8 mouse cellular contexts compared by ENCODE assay signal in the genomic region with DNA sequence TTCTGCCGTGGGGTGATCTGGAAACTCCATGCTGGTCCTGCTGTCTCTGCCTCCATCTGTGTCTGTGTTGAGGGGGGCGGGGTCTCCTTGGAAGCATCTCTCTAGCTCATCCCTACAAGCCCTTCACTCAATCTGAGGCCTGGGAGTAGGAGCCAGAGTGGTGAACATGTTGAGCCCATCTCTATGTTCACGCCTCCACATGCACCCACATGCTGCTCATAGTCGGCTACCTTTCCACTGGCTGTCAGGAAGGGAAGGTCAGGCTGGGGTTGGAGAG. TPM values are rescaled to one million over a fixed set of nuclear protein-coding genes. Genes with fewer than 3 reads are reported as not detected.
DNase-seq lines count a peak whose midpoint lies in the region; ATAC-seq and TF ChIP-seq lines count a peak whose summit lies in the region.

No protein-coding gene starts in this region.

- WGBS in embryonic facial prominence, embryonic 13.5 days: 27% methylated on average over 4 of the region's 4 CpGs
- WGBS in intestine, postnatal 0 days: 53% methylated on average over 4 of the region's 4 CpGs
- WGBS in neural tube, embryonic 14.5 days: 50% methylated on average over 4 of the region's 4 CpGs

- peak overlapping the region; percentile 97 for H3K27ac ChIP-seq in embryonic facial prominence, embryonic 13.5 days
- peak overlapping the region; percentile 77; the same call in 1 of the 2 replicates for H3K27ac ChIP-seq in intestine, postnatal 0 days (ENCODE audit: low read depth, low read length)
- H3K27ac ChIP-seq in neural tube, embryonic 14.5 days (ENCODE audit: low read depth, low read length): peak overlapping the region; percentile 69; the same call in 1 of the 2 replicates

- H3K36me3 ChIP-seq in embryonic facial prominence, embryonic 13.5 days: peaks cover 17% of the 10 kb centered on the region
- H3K36me3 ChIP-seq in intestine, postnatal 0 days (ENCODE audit: control insufficient read depth, insufficient read depth): no peaks in the 10 kb centered on the region
- H3K36me3 ChIP-seq in neural tube, embryonic 14.5 days (ENCODE audit: control insufficient read depth, insufficient read depth, low read length): no peaks in the 10 kb centered on the region

- ATAC-seq in embryonic facial prominence, embryonic 13.5 days (ENCODE audit: insufficient number of reproducible peaks, insufficient read depth, low FRiP score, low TSS enrichment, low read depth): no peak; the same call in 1 of the 2 replicates
- ATAC-seq in intestine, postnatal 0 days: no peak
- ATAC-seq in neural tube, embryonic 14.5 days (ENCODE audit: low read depth): peak; percentile 5; the same call in 1 of the 2 replicates
- ATAC-seq in cerebellum, adult (ENCODE audit: insufficient number of reproducible peaks, low FRiP score, low TSS enrichment): no peak

- no peaks in the 10 kb centered on the region for H3K9me3 ChIP-seq in embryonic facial prominence, embryonic 13.5 days
- H3K9me3 ChIP-seq in intestine, postnatal 0 days (ENCODE audit: control insufficient read depth): no peaks in the 10 kb centered on the region
- H3K9me3 ChIP-seq in neural tube, embryonic 14.5 days (ENCODE audit: control insufficient read depth, low read length): no peaks in the 10 kb centered on the region

- peak overlapping the region; percentile 55 for H3K4me3 ChIP-seq in embryonic facial prominence, embryonic 13.5 days
- H3K4me3 ChIP-seq in intestine, postnatal 0 days (ENCODE audit: low read depth, low read length): peak overlapping the region; percentile 44
- peak overlapping the region; percentile 29 for H3K4me3 ChIP-seq in neural tube, embryonic 14.5 days (ENCODE audit: low read depth, low read length)

- no peak for TF ChIP-seq CTCF in intestine, postnatal 0 days (IDR thresholded peaks at IDR 0.05; ENCODE audit: low read depth)

- peaks cover 81% of the 10 kb centered on the region for H3K4me1 ChIP-seq in embryonic facial prominence, embryonic 13.5 days
- H3K4me1 ChIP-seq in intestine, postnatal 0 days (replicated peaks; ENCODE audit: control insufficient read depth, insufficient read depth, low read length): no peaks in the 10 kb centered on the region
- H3K4me1 ChIP-seq in neural tube, embryonic 14.5 days (ENCODE audit: control insufficient read depth, insufficient read depth, low read length): peaks cover 23% of the 10 kb centered on the region

- H3K4me2 ChIP-seq in embryonic facial prominence, embryonic 13.5 days: peak overlapping the region; percentile 91
- H3K4me2 ChIP-seq in intestine, postnatal 0 days (replicated peaks; ENCODE audit: low read depth): peak overlapping the region; percentile 70
- peak overlapping the region; percentile 60 for H3K4me2 ChIP-seq in neural tube, embryonic 14.5 days (ENCODE audit: low read depth, low read length)

- no peaks in the 10 kb centered on the region for H3K27me3 ChIP-seq in embryonic facial prominence, embryonic 13.5 days
- H3K27me3 ChIP-seq in intestine, postnatal 0 days (replicated peaks; ENCODE audit: control insufficient read depth, insufficient read depth, low read length): peaks cover 6% of the 10 kb centered on the region; the same call in 1 of the 2 replicates
- no peaks in the 10 kb centered on the region; the same call in 1 of the 2 replicates for H3K27me3 ChIP-seq in neural tube, embryonic 14.5 days (ENCODE audit: control insufficient read depth, insufficient read depth, low read length)

- peak overlapping the region; percentile 82 for H3K9ac ChIP-seq in embryonic facial prominence, embryonic 13.5 days
- peak overlapping the region; percentile 66; the same call in 1 of the 2 replicates for H3K9ac ChIP-seq in intestine, postnatal 0 days (ENCODE audit: low read depth, low read length)
- H3K9ac ChIP-seq in neural tube, embryonic 14.5 days (replicated peaks; ENCODE audit: low read depth, low read length): peak overlapping the region; percentile 52

- peak; percentile 44 for DNase-seq in kidney, postnatal 10 days
- no peak for DNase-seq in kidney, adult 11 months
- DNase-seq in cerebellum, postnatal 36 days: no peak
- no peak for DNase-seq in right cerebral cortex, adult 18-20 months

RNA-seq across cellular contexts. Expression of a gene that starts 0.5 kb away (rescaled TPM):
- polyA plus RNA-seq in embryonic facial prominence, embryonic 13.5 days (2015; fragmentation: Nextera tagmentation; extraction: Ambion mirVana): 75.9 and 77.3 TPM in 2 replicates
- 23.1 and 25.6 TPM in 2 replicates for polyA plus RNA-seq in intestine, postnatal 0 days (2015; fragmentation: Nextera tagmentation; extraction: Ambion mirVana)
- polyA plus RNA-seq in neural tube, embryonic 14.5 days (2014; fragmentation: Nextera tagmentation; extraction: Ambion mirVana): 5.8 and 18.2 TPM in 2 replicates

RNA-seq across cellular contexts. Expression of a gene that starts 54.2 kb away (rescaled TPM):
- 66.5 and 66.9 TPM in 2 replicates for polyA plus RNA-seq in embryonic facial prominence, embryonic 13.5 days (2015; fragmentation: Nextera tagmentation; extraction: Ambion mirVana)
- 72.7 and 73.4 TPM in 2 replicates for polyA plus RNA-seq in intestine, postnatal 0 days (2015; fragmentation: Nextera tagmentation; extraction: Ambion mirVana)
- polyA plus RNA-seq in neural tube, embryonic 14.5 days (2014; fragmentation: Nextera tagmentation; extraction: Ambion mirVana): 66.2 and 68.3 TPM in 2 replicates
